Mouse (Mus musculus) intestine, embryonic 16.5 days (tissue): ENCODE results near the gene Phkg1. TPM values are rescaled to one million over a fixed set of nuclear protein-coding genes. Genes with fewer than 3 reads are reported as not detected.
A peak's percentile ranks its signal among the peaks of the same experiment; 100 is the strongest.

Experiments used
- ATAC-seq: fragments of 200-750 bp; cut with Nextera tagmentation; 2 replicates; pipeline ENCODE4 v1.8.0; 2017; ENCODE audit warnings: moderate TSS enrichment, moderate library complexity
- H3K27ac ChIP-seq: fragments of 300-500 bp; sonication (generic); 2 replicates; pipeline ENCODE4 v1.5.1; 2014; ENCODE audit warnings: mild to moderate bottlenecking, low read length
- H3K27me3 ChIP-seq: fragments of 300-500 bp; sonication (generic); replicated peaks from 2 replicates; pipeline ENCODE4 v1.6.1; 2014; ENCODE audit warnings: low read length, control low read depth, mixed read lengths; ENCODE audit not compliant: control insufficient read depth, insufficient read depth
- H3K36me3 ChIP-seq: fragments of 300-500 bp; sonication (generic); 2 replicates; pipeline ENCODE4 v1.6.1; 2014; ENCODE audit warnings: low read length, control low read depth; ENCODE audit not compliant: control insufficient read depth, insufficient read depth
- H3K4me1 ChIP-seq: fragments of 300-500 bp; sonication (generic); 2 replicates; pipeline ENCODE4 v1.6.1; 2014; ENCODE audit warnings: low read length, control low read depth, mixed read lengths; ENCODE audit not compliant: control insufficient read depth, insufficient read depth
- H3K4me2 ChIP-seq: fragments of 300-500 bp; sonication (generic); 2 replicates; pipeline ENCODE4 v1.6.1; 2014; ENCODE audit warnings: low read depth, low read length, control low read depth
- H3K4me3 ChIP-seq: fragments of 300-500 bp; sonication (generic); 2 replicates; pipeline ENCODE4 v1.5.1; 2014; ENCODE audit warnings: mild to moderate bottlenecking, low read length
- H3K9ac ChIP-seq: fragments of 300-500 bp; sonication (generic); 2 replicates; pipeline ENCODE4 v1.6.1; 2014; ENCODE audit warnings: low read depth, low read length
- H3K9me3 ChIP-seq: fragments of 300-500 bp; sonication (generic); 2 replicates; pipeline ENCODE4 v1.6.1; 2016; ENCODE audit warnings: low read length, control low read depth; ENCODE audit not compliant: control insufficient read depth
- WGBS: fragments of 180-500 bp; shearing (Covaris S2); extraction: QIAGEN DNeasy Blood & Tissue Kit; methylation state at CpG from one replicate; pipeline ENCODE4 v1.1.7; 2014; 5-methylcytosine and 5-hydroxymethylcytosine counted together
- polyA plus RNA-seq: library from polyadenylated mRNA; unstranded; fragments of >200 nt; fragmentation: Nextera tagmentation; extraction: Ambion mirVana; gene quantifications from 2 replicates; pipeline ENCODE4 v1.2.1, GENCODE M21; 2015

Phkg1 gene
- polyA plus RNA-seq, 1 experiment from 2014 or later = 0.11 TPM

DNA sequence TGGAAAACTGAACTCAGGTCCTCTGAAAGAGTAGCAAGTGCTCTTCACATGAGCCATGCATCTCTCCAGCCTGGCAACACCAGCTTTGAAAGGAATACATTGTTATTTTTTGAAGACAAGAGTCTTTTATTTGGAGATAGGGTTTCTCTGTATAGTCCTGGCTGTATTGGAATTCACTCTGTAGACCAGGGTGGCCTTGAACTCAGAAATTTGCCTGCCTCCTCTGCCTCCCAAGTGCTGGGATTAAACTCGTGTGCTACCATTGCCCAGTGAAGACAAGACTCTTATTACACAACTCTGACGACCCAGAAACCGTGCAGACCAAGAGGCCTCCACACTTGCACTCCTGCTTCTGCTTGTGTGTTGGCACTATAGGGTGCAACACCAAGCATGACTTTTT is 18.5 kb downstream of the Phkg1 start:
- no peak overlapping the region for H3K27ac ChIP-seq
- no peak overlapping the region for H3K9ac ChIP-seq
- peaks cover 14% of the 10 kb centered on the region for H3K36me3 ChIP-seq
- H3K4me3 ChIP-seq = no peak overlapping the region
- no peaks in the 10 kb centered on the region for H3K9me3 ChIP-seq
- no peaks in the 10 kb centered on the region for H3K27me3 ChIP-seq
- WGBS = 66% methylated on average over 3 of the region's 3 CpGs
- H3K4me2 ChIP-seq = no peak overlapping the region
- H3K4me1 ChIP-seq = no peaks in the 10 kb centered on the region
- ATAC-seq = no peak

- 0 out of 2 replicates have a peak, but pooled peaks have one; percentile 45 for ATAC-seq
- no peak overlapping the region for H3K9ac ChIP-seq
- WGBS = 51% methylated on average over 2 of the region's 2 CpGs
- no peaks in the 10 kb centered on the region for H3K27me3 ChIP-seq
- no peak overlapping the region for H3K4me2 ChIP-seq
- no peak overlapping the region for H3K4me3 ChIP-seq
- no peaks in the 10 kb centered on the region for H3K9me3 ChIP-seq
- H3K4me1 ChIP-seq = no peaks in the 10 kb centered on the region
- H3K36me3 ChIP-seq = peaks cover 14% of the 10 kb centered on the region
- no peak overlapping the region for H3K27ac ChIP-seq
Observed at GRCm38 (mm10) chr5:129878946-129879345, 19.4 kb downstream of the Phkg1 start.

DNA sequence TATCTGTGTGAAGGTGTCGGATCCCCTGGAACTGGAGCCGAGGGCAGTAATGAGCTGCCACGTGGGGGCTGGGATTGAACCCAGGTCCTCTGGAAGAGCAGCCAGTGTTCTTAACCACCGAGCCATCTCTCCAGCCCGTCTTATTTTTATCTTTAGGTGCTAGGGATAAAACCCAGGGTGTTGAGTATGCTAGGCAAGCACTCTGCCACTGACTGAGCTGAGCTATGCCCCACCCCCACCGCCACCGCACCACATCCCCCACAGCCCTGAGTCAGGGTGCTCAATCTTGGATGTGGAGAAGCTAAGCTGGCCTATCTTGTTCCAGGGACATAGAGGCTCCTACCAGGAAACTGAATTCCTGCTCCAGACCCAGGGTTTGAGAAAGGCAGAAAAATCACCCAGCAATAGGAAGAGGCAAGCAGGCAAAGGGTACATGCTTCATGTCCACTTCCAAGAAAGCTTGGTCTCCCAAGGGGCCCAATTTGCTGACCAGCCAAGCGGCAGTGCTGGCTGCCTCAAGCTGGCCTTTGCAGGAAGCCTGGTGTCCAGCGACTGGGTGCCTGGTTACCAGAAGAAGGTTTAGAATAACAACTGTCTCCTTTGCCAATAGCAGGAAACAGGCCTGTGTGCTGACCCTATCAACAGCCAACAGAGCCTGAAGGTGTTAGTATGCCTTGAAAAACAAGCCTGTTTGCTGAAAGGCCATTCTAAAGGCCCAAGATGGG is 20.5 kb downstream of the Phkg1 start:
- 81% methylated on average over 9 of the region's 9 CpGs for WGBS
- Histone ChIP-seq H3K4me3 (no peak overlapping the region), H3K36me3 (peaks cover 12% of the 10 kb centered on the region), H3K9ac (no peak overlapping the region), H3K27ac (no peak overlapping the region), H3K27me3 (no peaks in the 10 kb centered on the region), H3K4me1 (no peaks in the 10 kb centered on the region), H3K9me3 (no peaks in the 10 kb centered on the region), H3K4me2 (no peak overlapping the region)
- no peak for ATAC-seq

GRCm38 (mm10) chr5:129875098-129875497 is 23.3 kb downstream of the Phkg1 start:
- H3K4me2 ChIP-seq = no peak overlapping the region
- no peak overlapping the region for H3K4me3 ChIP-seq
- H3K9me3 ChIP-seq = no peaks in the 10 kb centered on the region
- H3K27ac ChIP-seq = no peak overlapping the region
- H3K27me3 ChIP-seq = no peaks in the 10 kb centered on the region
- H3K4me1 ChIP-seq = no peaks in the 10 kb centered on the region
- ATAC-seq = no peak
- no peaks in the 10 kb centered on the region for H3K36me3 ChIP-seq
- no peak overlapping the region for H3K9ac ChIP-seq
- 78% methylated on average over 11 of the region's 11 CpGs for WGBS

GRCm38 (mm10) chr5:129873942-129874341 is 24.4 kb downstream of the Phkg1 start:
- no peaks in the 10 kb centered on the region for H3K27me3 ChIP-seq
- H3K9ac ChIP-seq = no peak overlapping the region
- H3K9me3 ChIP-seq = no peaks in the 10 kb centered on the region
- H3K4me1 ChIP-seq = no peaks in the 10 kb centered on the region
- H3K4me3 ChIP-seq = no peak overlapping the region
- H3K4me2 ChIP-seq = no peak overlapping the region
- WGBS = 81% methylated on average over 12 of the region's 12 CpGs
- no peak overlapping the region for H3K27ac ChIP-seq
- no peaks in the 10 kb centered on the region for H3K36me3 ChIP-seq
- ATAC-seq = no peak

- H3K36me3 ChIP-seq = no peaks in the 10 kb centered on the region
- no peak for ATAC-seq
- no peak overlapping the region for H3K27ac ChIP-seq
- no peaks in the 10 kb centered on the region for H3K9me3 ChIP-seq
- 82% methylated on average over 2 of the region's 2 CpGs for WGBS
- no peak overlapping the region for H3K4me2 ChIP-seq
- H3K9ac ChIP-seq = no peak overlapping the region
- H3K4me3 ChIP-seq = no peak overlapping the region
- H3K4me1 ChIP-seq = no peaks in the 10 kb centered on the region
- H3K27me3 ChIP-seq = no peaks in the 10 kb centered on the region
Observed at GRCm38 (mm10) chr5:129871238-129871637, 27.1 kb downstream of the Phkg1 start.

DNA sequence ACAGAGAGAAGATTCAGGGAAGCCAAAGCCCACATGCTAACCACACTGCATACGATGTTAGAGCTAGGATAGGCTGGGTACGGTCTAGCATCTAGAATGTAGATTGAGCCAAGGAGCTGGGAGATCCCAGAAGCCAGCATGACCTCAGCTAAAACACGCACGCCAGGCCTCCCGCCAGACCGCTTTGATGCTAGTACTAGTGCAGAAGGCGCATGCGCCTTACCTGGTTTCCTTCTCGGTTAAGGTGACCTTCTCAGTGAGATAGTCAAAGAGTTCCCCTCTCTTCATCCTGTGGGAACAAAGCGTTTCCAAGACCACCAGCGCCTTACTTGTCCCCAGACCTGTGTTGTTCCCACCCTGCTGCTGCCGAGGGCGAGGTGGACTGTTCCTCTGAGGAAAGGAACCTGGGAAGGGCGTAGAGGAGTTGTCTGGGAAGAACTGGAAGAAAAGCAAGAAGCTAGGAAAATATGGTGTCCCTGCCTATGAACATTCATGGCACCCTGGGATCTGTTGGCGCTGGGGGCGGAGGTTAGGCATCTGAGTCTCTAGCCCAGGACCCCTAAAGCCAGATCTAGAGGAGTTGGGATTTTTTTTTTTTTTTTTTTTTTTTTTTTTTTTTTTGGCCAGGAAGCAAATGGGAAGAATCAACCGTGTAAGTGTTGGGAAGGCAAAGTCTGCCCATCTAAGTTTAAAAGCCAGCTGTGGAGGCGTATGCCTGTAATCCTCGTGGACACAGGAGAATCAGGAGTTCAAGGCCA is 28.9 kb downstream of the Phkg1 start:
- Histone ChIP-seq H3K27me3 (no peaks in the 10 kb centered on the region), H3K4me3 (no peak overlapping the region), H3K9me3 (no peaks in the 10 kb centered on the region), H3K36me3 (no peaks in the 10 kb centered on the region), H3K4me1 (no peaks in the 10 kb centered on the region), H3K9ac (no peak overlapping the region), H3K4me2 (no peak overlapping the region), H3K27ac (no peak overlapping the region)
- WGBS = 84% methylated on average over 19 of the region's 19 CpGs
- no peak for ATAC-seq

DNA sequence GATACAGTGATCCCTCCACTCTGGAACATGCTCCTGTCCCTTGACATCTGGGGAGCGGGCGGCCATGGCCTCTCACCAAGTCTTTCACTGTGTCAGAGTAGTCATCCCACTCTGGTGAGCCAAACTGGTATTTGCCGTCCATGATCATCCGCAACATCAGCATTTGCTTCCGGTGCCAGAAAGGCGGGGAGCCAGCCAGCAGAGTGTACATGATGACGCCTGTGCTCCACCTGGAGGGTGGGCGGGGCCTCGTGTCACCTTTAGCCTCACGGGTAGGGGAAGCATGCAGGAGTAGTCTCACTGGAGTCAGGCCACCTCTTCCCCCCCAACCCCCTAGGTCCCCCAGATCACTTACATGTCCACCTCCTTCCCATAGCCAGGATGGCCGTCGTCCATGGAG is 32.5 kb downstream of the Phkg1 start:
- Histone ChIP-seq H3K36me3 (peaks cover 8% of the 10 kb centered on the region), H3K4me2 (no peak overlapping the region), H3K27ac (no peak overlapping the region), H3K4me3 (no peak overlapping the region), H3K4me1 (no peaks in the 10 kb centered on the region; the same call in 1 of the 2 replicates), H3K9me3 (no peaks in the 10 kb centered on the region), H3K9ac (no peak overlapping the region), H3K27me3 (no peaks in the 10 kb centered on the region)
- no peak for ATAC-seq
- 81% methylated on average over 12 of the region's 12 CpGs for WGBS

GRCm38 (mm10) chr5:129864467-129864866 is 33.9 kb downstream of the Phkg1 start:
- Histone ChIP-seq H3K9ac (0 out of 2 replicates have a peak overlapping the region, but pooled peaks have one; percentile 20), H3K36me3 (peaks cover 15% of the 10 kb centered on the region), H3K9me3 (no peaks in the 10 kb centered on the region), H3K4me1 (no peaks in the 10 kb centered on the region; the same call in 1 of the 2 replicates), H3K27ac (no peak overlapping the region), H3K4me3 (no peak overlapping the region), H3K27me3 (no peaks in the 10 kb centered on the region), H3K4me2 (no peak overlapping the region; the same call in 1 of the 2 replicates)
- ATAC-seq = no peak
- 16% methylated on average over 18 of the region's 18 CpGs for WGBS
